Mouse (Mus musculus): ENCODE results near the gene Dnm3. TPM values are rescaled to one million over a fixed set of nuclear protein-coding genes. Genes with fewer than 3 reads are reported as not detected.
A peak's percentile ranks its signal among the peaks of the same experiment; 100 is the strongest.

Dnm3 gene
- polyA plus RNA-seq, 1 experiment from 2014 or later = 6.9 TPM

- Histone ChIP-seq H3K9me3 (ENCODE audit: control insufficient read depth, low read length) (no peaks in the 10 kb centered on the region), H3K27me3 (replicated peaks; ENCODE audit: control insufficient read depth, insufficient read depth, low read length) (peaks cover 25% of the 10 kb centered on the region), H3K36me3 (ENCODE audit: control insufficient read depth, insufficient read depth, low read length) (no peaks in the 10 kb centered on the region), H3K4me1 (replicated peaks; ENCODE audit: control insufficient read depth, insufficient read depth, low read length) (no peaks in the 10 kb centered on the region), H3K4me3 (ENCODE audit: low read depth, low read length) (no peak overlapping the region), H3K27ac (ENCODE audit: low read depth) (no peak overlapping the region), H3K4me2 (ENCODE audit: low read length) (no peak overlapping the region), H3K9ac (ENCODE audit: low read length) (no peak overlapping the region)
- WGBS = 89% methylated on average over 1 of the region's 1 CpGs
- no peak for ATAC-seq (replicated peaks; ENCODE audit: low FRiP score, low TSS enrichment, low read depth)
- no peak for DNase-seq (ENCODE audit: low spot score)
Measured at GRCm38 (mm10) chr1:162472949-162473348, 4.9 kb downstream of the Dnm3 start.

GRCm38 (mm10) chr1:162471089-162471488 lies 6.7 kb downstream of the Dnm3 start:
- Histone ChIP-seq H3K9me3 (ENCODE audit: control insufficient read depth, low read length) (no peaks in the 10 kb centered on the region), H3K9ac (ENCODE audit: low read length) (no peak overlapping the region), H3K4me1 (replicated peaks; ENCODE audit: control insufficient read depth, insufficient read depth, low read length) (no peaks in the 10 kb centered on the region), H3K27me3 (replicated peaks; ENCODE audit: control insufficient read depth, insufficient read depth, low read length) (peaks cover 13% of the 10 kb centered on the region), H3K27ac (ENCODE audit: low read depth) (no peak overlapping the region), H3K4me2 (ENCODE audit: low read length) (no peak overlapping the region), H3K4me3 (ENCODE audit: low read depth, low read length) (no peak overlapping the region), H3K36me3 (ENCODE audit: control insufficient read depth, insufficient read depth, low read length) (no peaks in the 10 kb centered on the region)
- DNase-seq (ENCODE audit: low spot score) (no peak), ATAC-seq (replicated peaks; ENCODE audit: low FRiP score, low TSS enrichment, low read depth) (no peak)

DNA sequence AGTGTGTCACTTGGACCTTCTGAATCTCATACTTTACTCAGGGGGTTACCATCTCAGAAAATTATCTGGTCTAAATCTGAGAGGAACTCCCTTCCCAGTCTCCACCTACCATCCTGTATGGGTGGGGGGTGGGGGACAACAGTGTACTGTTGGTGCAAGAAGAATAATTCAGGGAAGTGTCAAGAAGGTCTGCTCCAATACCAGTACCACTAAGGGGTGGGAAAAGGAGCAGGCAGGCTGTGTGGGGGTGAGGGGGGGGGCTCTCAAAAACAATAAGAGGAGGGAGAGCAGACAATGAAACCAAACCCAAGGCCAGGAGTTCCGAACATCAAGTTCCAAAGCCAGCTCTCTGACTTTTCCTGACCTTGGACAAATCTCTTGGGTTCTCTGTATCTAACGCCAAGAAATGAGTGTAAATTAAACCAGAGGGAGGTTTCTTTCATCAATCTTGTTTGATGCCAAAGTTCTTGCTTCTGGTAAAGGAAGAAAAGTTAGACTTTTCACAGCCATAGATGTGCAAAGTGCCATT lies 8.0 kb downstream of the Dnm3 start:
- DNase-seq (ENCODE audit: low spot score) (no peak), ATAC-seq (replicated peaks; ENCODE audit: low FRiP score, low TSS enrichment, low read depth) (no peak)
- Histone ChIP-seq H3K27me3 (replicated peaks; ENCODE audit: control insufficient read depth, insufficient read depth, low read length) (peaks cover 3% of the 10 kb centered on the region; the same call in 1 of the 2 replicates), H3K4me3 (ENCODE audit: low read depth, low read length) (no peak overlapping the region), H3K27ac (ENCODE audit: low read depth) (no peak overlapping the region), H3K4me2 (ENCODE audit: low read length) (no peak overlapping the region), H3K9me3 (ENCODE audit: control insufficient read depth, low read length) (no peaks in the 10 kb centered on the region), H3K4me1 (replicated peaks; ENCODE audit: control insufficient read depth, insufficient read depth, low read length) (no peaks in the 10 kb centered on the region), H3K36me3 (ENCODE audit: control insufficient read depth, insufficient read depth, low read length) (no peaks in the 10 kb centered on the region), H3K9ac (ENCODE audit: low read length) (no peak overlapping the region)
- whole genome bisulfite sequencing = 66% methylated on average over 2 of the region's 2 CpGs

DNA sequence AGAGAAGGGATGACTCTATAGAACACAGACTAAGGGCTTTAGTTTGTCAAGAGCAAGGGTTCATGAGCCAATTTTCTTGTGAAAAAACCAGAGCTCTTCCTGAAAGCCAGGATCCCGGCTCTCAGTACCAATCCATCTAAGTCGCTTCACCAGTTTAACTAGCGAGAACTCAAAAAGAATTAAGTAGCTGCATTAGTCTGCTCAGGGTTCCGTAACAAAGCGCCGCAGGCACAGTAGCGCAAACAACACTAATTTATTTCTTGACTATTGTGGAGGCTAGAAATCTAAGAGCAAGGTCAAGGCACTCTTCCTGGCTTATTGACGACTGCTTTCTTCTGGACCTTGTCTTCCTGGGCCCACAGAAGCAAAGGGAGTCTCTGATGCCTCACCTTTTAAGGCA lies 14.2 kb downstream of the Dnm3 start:
- no peaks in the 10 kb centered on the region for H3K36me3 ChIP-seq (ENCODE audit: control insufficient read depth, insufficient read depth, low read length)
- H3K4me3 ChIP-seq (ENCODE audit: low read depth, low read length) = no peak overlapping the region
- no peaks in the 10 kb centered on the region for H3K27me3 ChIP-seq (replicated peaks; ENCODE audit: control insufficient read depth, insufficient read depth, low read length)
- ATAC-seq (replicated peaks; ENCODE audit: low FRiP score, low TSS enrichment, low read depth) (no peak), DNase-seq (ENCODE audit: low spot score) (no peak)
- H3K27ac ChIP-seq (ENCODE audit: low read depth) = no peak overlapping the region
- no peak overlapping the region for H3K9ac ChIP-seq (ENCODE audit: low read length)
- 83% methylated on average over 8 of the region's 8 CpGs for WGBS
- no peaks in the 10 kb centered on the region for H3K9me3 ChIP-seq (ENCODE audit: control insufficient read depth, low read length)
- no peaks in the 10 kb centered on the region for H3K4me1 ChIP-seq (replicated peaks; ENCODE audit: control insufficient read depth, insufficient read depth, low read length)
- no peak overlapping the region for H3K4me2 ChIP-seq (ENCODE audit: low read length)

GRCm38 (mm10) chr1:162458711-162459110 lies 19.1 kb downstream of the Dnm3 start:
- WGBS = 90% methylated on average over 2 of the region's 2 CpGs
- ATAC-seq (replicated peaks; ENCODE audit: low FRiP score, low TSS enrichment, low read depth) = no peak
- H3K9me3 ChIP-seq (ENCODE audit: control insufficient read depth, low read length) = no peaks in the 10 kb centered on the region
- 0 out of 2 replicates have a peak, but pooled peaks cover under 1% of the 10 kb centered on the region for H3K4me1 ChIP-seq (replicated peaks; ENCODE audit: control insufficient read depth, insufficient read depth, low read length)
- no peak overlapping the region for H3K27ac ChIP-seq (ENCODE audit: low read depth)
- no peak overlapping the region for H3K9ac ChIP-seq (ENCODE audit: low read length)
- H3K27me3 ChIP-seq (replicated peaks; ENCODE audit: control insufficient read depth, insufficient read depth, low read length) = no peaks in the 10 kb centered on the region
- no peaks in the 10 kb centered on the region for H3K36me3 ChIP-seq (ENCODE audit: control insufficient read depth, insufficient read depth, low read length)
- H3K4me3 ChIP-seq (ENCODE audit: low read depth, low read length) = no peak overlapping the region
- no peak for DNase-seq (ENCODE audit: low spot score)
- no peak overlapping the region for H3K4me2 ChIP-seq (ENCODE audit: low read length)

DNA sequence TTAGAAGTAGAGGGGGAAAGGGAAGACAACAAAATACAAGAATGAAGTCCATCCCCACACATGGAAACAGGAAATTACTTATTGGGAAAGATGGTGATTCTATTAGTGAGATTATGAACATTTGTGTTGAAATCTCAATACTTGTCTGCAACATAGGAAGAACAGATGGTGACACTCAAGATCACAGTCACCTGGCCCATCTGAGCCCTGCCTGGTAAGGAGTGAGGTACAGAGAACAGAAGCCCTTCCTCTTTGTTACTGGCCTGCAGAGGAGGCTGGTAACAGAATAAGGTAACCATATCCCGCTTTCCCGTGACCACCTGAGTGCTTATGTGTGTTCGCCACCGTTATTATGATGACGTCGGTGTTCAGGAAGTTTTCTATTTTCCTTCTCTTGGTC lies 21.0 kb downstream of the Dnm3 start:
- ATAC-seq (replicated peaks; ENCODE audit: low FRiP score, low TSS enrichment, low read depth) = no peak
- no peaks in the 10 kb centered on the region for H3K27me3 ChIP-seq (replicated peaks; ENCODE audit: control insufficient read depth, insufficient read depth, low read length)
- 91% methylated on average over 6 of the region's 6 CpGs for WGBS

DNA sequence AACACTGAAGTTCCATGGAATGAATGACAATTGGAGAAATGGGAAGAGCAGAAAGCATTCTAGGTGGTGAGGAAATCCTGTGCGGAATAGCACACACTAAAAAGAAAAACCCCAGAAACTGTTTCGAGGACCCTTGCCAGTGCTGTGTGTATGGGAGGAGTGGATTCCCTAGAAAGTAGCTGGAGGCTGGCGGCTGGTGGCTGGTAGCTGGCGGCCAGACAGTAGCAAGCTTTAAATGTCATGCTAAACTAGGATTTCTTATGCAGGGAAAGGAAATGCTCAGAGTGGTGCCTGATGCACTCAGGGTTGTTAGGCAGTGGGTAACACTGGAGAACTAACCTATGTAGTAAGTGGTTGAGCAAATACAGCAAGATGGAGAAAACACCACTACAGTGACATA lies 21.4 kb downstream of the Dnm3 start:
- DNase-seq (ENCODE audit: low spot score) (no peak), ATAC-seq (replicated peaks; ENCODE audit: low FRiP score, low TSS enrichment, low read depth) (no peak)
- Histone ChIP-seq H3K4me2 (ENCODE audit: low read length) (no peak overlapping the region), H3K27me3 (replicated peaks; ENCODE audit: control insufficient read depth, insufficient read depth, low read length) (no peaks in the 10 kb centered on the region), H3K27ac (ENCODE audit: low read depth) (no peak overlapping the region), H3K9me3 (ENCODE audit: control insufficient read depth, low read length) (no peaks in the 10 kb centered on the region), H3K4me3 (ENCODE audit: low read depth, low read length) (no peak overlapping the region), H3K4me1 (replicated peaks; ENCODE audit: control insufficient read depth, insufficient read depth, low read length) (0 out of 2 replicates have a peak, but pooled peaks cover 4% of the 10 kb centered on the region), H3K36me3 (ENCODE audit: control insufficient read depth, insufficient read depth, low read length) (no peaks in the 10 kb centered on the region), H3K9ac (ENCODE audit: low read length) (no peak overlapping the region)
- WGBS = 90% methylated on average over 4 of the region's 4 CpGs

More for the DNA sequence above, 21.0 kb downstream of the Dnm3 start:
- H3K4me2 ChIP-seq (ENCODE audit: low read length) = no peak overlapping the region
- H3K4me3 ChIP-seq (ENCODE audit: low read depth, low read length) = no peak overlapping the region
- H3K27ac ChIP-seq (ENCODE audit: low read depth) = no peak overlapping the region
- DNase-seq (ENCODE audit: low spot score) = no peak
- H3K4me1 ChIP-seq (replicated peaks; ENCODE audit: control insufficient read depth, insufficient read depth, low read length) = 0 out of 2 replicates have a peak, but pooled peaks cover 4% of the 10 kb centered on the region
- H3K9ac ChIP-seq (ENCODE audit: low read length) = no peak overlapping the region
- H3K9me3 ChIP-seq (ENCODE audit: control insufficient read depth, low read length) = no peaks in the 10 kb centered on the region
- no peaks in the 10 kb centered on the region for H3K36me3 ChIP-seq (ENCODE audit: control insufficient read depth, insufficient read depth, low read length)

DNA sequence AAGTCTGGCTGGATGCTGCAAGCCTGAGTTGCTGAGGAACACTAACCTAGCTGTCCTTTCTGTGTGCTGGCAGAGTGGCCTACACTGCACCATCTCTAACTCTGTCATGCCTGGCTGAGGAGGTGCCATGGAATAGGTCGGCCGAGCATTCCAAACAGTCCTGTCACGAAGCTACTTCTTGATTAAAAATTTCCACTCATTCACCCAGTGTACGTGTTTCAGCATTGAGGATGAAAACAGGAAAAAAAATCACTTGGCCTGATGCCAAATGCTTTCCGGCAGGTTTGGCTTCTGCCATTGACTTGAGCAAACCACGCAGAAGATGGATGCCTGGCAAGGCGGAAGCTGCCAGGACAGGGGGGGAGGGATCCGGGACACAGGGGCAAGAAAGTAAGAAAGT lies 24.3 kb downstream of the Dnm3 start:
- WGBS = 31% methylated on average over 8 of the region's 8 CpGs
- Histone ChIP-seq H3K27me3 (replicated peaks; ENCODE audit: control insufficient read depth, insufficient read depth, low read length) (no peaks in the 10 kb centered on the region), H3K9me3 (ENCODE audit: control insufficient read depth, low read length) (no peaks in the 10 kb centered on the region), H3K9ac (ENCODE audit: low read length) (no peak overlapping the region), H3K27ac (ENCODE audit: low read depth) (no peak overlapping the region), H3K4me1 (replicated peaks; ENCODE audit: control insufficient read depth, insufficient read depth, low read length) (0 out of 2 replicates have a peak, but pooled peaks cover 4% of the 10 kb centered on the region), H3K4me3 (ENCODE audit: low read depth, low read length) (no peak overlapping the region), H3K4me2 (ENCODE audit: low read length) (no peak overlapping the region), H3K36me3 (ENCODE audit: control insufficient read depth, insufficient read depth, low read length) (no peaks in the 10 kb centered on the region)
- DNase-seq (ENCODE audit: low spot score) = peak; percentile 56
- no peak for ATAC-seq (replicated peaks; ENCODE audit: low FRiP score, low TSS enrichment, low read depth)

- no peak overlapping the region for H3K4me2 ChIP-seq (ENCODE audit: low read length)
- no peaks in the 10 kb centered on the region for H3K9me3 ChIP-seq (ENCODE audit: control insufficient read depth, low read length)
- ATAC-seq (replicated peaks; ENCODE audit: low FRiP score, low TSS enrichment, low read depth) (no peak), DNase-seq (ENCODE audit: low spot score) (no peak)
- no peaks in the 10 kb centered on the region for H3K27me3 ChIP-seq (replicated peaks; ENCODE audit: control insufficient read depth, insufficient read depth, low read length)
- no peak overlapping the region for H3K4me3 ChIP-seq (ENCODE audit: low read depth, low read length)
- no peak overlapping the region for H3K27ac ChIP-seq (ENCODE audit: low read depth)
- WGBS = 65% methylated on average over 6 of the region's 6 CpGs
- no peak overlapping the region for H3K9ac ChIP-seq (ENCODE audit: low read length)
- no peaks in the 10 kb centered on the region for H3K36me3 ChIP-seq (ENCODE audit: control insufficient read depth, insufficient read depth, low read length)
- H3K4me1 ChIP-seq (replicated peaks; ENCODE audit: control insufficient read depth, insufficient read depth, low read length) = 0 out of 2 replicates have a peak, but pooled peaks cover 4% of the 10 kb centered on the region
Measured at GRCm38 (mm10) chr1:162453030-162453429, 24.8 kb downstream of the Dnm3 start.
